Mouse (Mus musculus) left cerebral cortex, adult 2 months (tissue): ENCODE results near the gene Evl. TPM values are rescaled to one million over a fixed set of nuclear protein-coding genes. Genes with fewer than 3 reads are reported as not detected.
A peak's percentile ranks its signal among the peaks of the same experiment; 100 is the strongest.
"Not testable (repeated sequence)": the region's sequence is repeated elsewhere in the genome, so short reads cannot be mapped to it uniquely, and the experiment has no call there.

Source experiments
- DNase-seq, 2 experiments: peaks; one replicate each; pipeline ENCODE4 v3.0.0; 2021 to 2022; ENCODE audit warnings: low spot score in 2 of 2, mixed read lengths in 1 of 2; ENCODE audit errors: extremely low spot score in 1 of 2
- H3K27ac ChIP-seq: fragments of 200-600 bp; 2 replicates; pipeline ENCODE4 v1.8.1; 2022
- H3K4me3 ChIP-seq: fragments of 200-600 bp; 2 replicates; pipeline ENCODE4 v1.8.1; 2022
- CTCF ChIP-seq: fragments of 200-600 bp; IDR thresholded peaks from 2 replicates; pipeline ENCODE4 v1.8.1; 2022; ENCODE audit warnings: antibody characterized with exemption, mild to moderate bottlenecking, moderate library complexity
- intact Hi-C: fragments of 180-260 bp; cut with DNase I; formaldehyde crosslinking; loops from one replicate; pipeline ENCODE4 v1.15.1; 2025
- long read RNA-seq, 2 experiments: library from polyadenylated mRNA; stranded (forward); transcript quantifications; one replicate each; pipeline ENCODE4 v2.0.0; 2021; ENCODE audit warnings: borderline mapping rate in 2 of 2
- total RNA-seq, 2 experiments: library from RNA; stranded (reverse); gene quantifications; 2 replicates each; pipeline ENCODE4 v1.2.3; 2021

The Evl gene
- total RNA-seq, result 100 to 1,000 TPM; 242 to 249 TPM
- long read RNA-seq, experiment 1, transcript Evl-201 (14 exons, 2,180 nt), result minor isoform, 14 of 180 reads
- long read RNA-seq, experiment 1, transcript Evl-202 (13 exons, 2,121 nt), result major isoform, 124 of 180 reads
- long read RNA-seq, experiment 1, transcript Evl-203 (13 exons, 1,870 nt), result minor isoform, 7 of 180 reads
- long read RNA-seq, experiment 1, partial matches to known transcripts, result 13 of 180 reads
- long read RNA-seq, experiment 1, other reads (novel, unspliced or antisense), result 22 of 180 reads
- long read RNA-seq, experiment 2, transcript Evl-202 (13 exons, 2,121 nt), result major isoform, 99 of 145 reads
- long read RNA-seq, experiment 2, transcript Evl-203 (13 exons, 1,870 nt), result minor isoform, 7 of 145 reads
- long read RNA-seq, experiment 2, transcript Evl-201 (14 exons, 2,180 nt), result minor isoform, 8 of 145 reads
- long read RNA-seq, experiment 2, partial matches to known transcripts, result 13 of 145 reads
- long read RNA-seq, experiment 2, other reads (novel, unspliced or antisense), result 18 of 145 reads

DNA sequence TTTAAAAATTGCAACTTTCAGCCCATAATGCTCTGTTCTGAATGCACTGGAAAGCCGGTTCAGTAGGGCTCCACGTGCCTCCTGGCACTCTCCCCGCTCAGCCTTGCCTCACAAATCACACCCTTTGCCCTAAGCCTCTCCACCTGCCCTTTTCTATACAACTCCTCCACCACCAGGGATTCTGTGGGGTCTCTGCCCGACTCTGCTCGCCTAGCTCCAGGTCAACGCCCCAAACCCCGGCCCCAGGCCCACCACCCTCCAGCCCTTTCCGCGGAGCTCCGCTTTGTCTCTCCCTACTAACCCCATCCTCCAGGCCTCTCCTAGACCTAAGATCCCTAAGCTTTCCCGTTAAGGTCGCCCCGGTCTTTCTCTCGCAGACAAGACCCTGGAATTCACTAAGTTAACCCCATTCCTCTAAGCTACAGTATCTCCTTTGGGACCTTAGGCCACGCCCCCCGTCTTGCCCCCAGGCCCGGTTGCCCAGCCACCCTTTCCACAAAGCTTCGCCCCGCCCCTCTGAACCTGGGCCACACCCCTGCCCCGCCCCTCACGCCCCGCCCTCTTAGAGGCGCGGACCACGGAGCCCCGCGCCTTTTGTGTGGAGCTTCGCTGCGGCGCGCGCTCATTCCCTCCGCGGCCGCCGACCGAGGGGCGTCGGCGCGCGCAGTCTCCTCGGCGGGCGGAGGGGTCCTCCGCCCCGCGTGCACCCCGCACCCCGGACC, at the start of gene Evl:
Gene Evl, plus strand, starts transcription at position 601 of the 722 bp plus-strand sequence.
- intact Hi-C loops, result loop anchor here (2.0 kb wide), 3 partner anchors 53 to 205 kb away; no protein-coding TSS in a partner anchor
- Histone ChIP-seq H3K4me3 (peak within 1 kb of the TSS; percentile 83), H3K27ac (peak within 1 kb of the TSS; percentile 83)
- DNase-seq, result peak; percentile 78 to 80
- no peak for TF ChIP-seq CTCF

GRCm38 (mm10) chr12:108505846-108506245, 48.7 kb upstream of the Evl start:
- DNase-seq, result no peak
- no peak overlapping the region for H3K4me3 ChIP-seq
- intact Hi-C loops, result no loop called here
- no peak overlapping the region for H3K27ac ChIP-seq
- TF ChIP-seq CTCF, result no peak

- intact Hi-C loops, H3K27ac ChIP-seq, H3K4me3 ChIP-seq, DNase-seq: not testable (repeated sequence)
These were observed 47.5 kb upstream of the Evl start for GRCm38 (mm10) chr12:108507046-108507445.

GRCm38 (mm10) chr12:108510571-108510970, 43.9 kb upstream of the Evl start:
- intact Hi-C loops, result no loop called here
- Histone ChIP-seq H3K27ac (peak overlapping the region; percentile 81), H3K4me3 (no peak overlapping the region)
- DNase-seq, result no peak
- TF ChIP-seq CTCF, result no peak

GRCm38 (mm10) chr12:108511009-108511408, 43.5 kb upstream of the Evl start:
- peak; percentile 76 for TF ChIP-seq CTCF
- no peak for DNase-seq
- no peak overlapping the region for H3K4me3 ChIP-seq
- H3K27ac ChIP-seq, result peak overlapping the region; percentile 81
- intact Hi-C loops, result no loop called here

DNA sequence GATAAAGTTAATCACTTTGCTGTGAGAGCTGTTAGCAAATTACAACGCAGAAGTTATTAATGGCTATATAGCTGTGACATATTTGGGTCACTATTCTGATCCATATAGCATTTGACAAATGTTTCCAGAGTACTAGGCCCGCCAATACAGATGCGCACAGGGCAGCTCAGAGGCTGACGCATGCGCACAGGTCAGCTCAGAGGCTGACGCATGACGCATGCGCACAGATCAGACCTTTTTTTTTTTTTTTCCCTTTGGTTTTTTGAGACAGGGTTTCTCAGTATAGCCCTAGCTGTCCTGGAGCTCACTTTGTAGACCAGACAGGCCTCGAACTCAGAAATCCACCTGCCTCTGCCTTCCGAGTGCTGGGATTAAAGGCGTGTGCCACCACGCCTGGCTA, 39.1 kb upstream of the Evl start:
- no peak for DNase-seq
- intact Hi-C loops, result no loop called here
- no peak for TF ChIP-seq CTCF
- Histone ChIP-seq H3K4me3 (no peak overlapping the region), H3K27ac (no peak overlapping the region)

DNA sequence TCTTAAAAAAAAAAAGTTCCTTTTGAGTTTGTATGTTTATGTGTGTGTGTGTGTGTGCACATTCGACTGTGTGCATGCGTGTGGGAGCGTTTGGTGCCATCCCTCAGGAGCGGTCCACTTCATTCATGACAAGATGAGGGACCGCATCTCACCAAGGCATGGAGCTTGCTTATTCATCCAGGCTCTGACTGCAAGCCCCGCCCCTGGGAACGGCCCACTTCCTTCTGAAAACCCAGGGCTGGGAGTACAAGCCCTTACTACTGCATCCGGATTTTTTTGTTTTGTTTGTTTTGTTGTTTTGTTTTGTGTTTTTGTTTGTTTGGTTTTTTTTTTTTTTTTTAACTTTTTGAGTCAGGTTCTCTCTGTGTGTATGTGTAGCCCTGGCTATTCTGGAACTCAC, 35.1 kb upstream of the Evl start:
- no peak for TF ChIP-seq CTCF
- intact Hi-C loops, result no loop called here

DNA sequence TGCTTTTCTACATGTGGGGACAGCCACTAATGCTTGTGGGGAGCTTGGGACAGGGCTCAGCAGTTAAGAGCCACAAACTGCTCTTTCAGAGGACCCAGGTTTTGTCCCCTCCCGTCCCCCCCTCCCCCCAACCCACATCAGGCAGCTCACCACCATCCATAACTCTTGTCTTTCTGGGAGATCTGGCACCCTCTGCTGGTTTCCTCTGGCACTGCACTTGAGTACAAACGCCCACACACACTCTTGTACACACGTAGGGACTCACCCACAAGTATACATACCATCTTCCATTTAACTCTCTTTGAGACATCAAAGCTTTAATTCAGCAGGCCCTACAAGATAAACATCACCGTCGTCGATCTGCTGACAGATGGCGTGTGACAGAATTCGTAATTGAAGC, 25.3 kb upstream of the Evl start:
- intact Hi-C loops, result no loop called here
- peak; percentile 71 for TF ChIP-seq CTCF
- DNase-seq, result peak; percentile 64 to 73
- no peak overlapping the region; the same call in 1 of the 2 replicates for H3K27ac ChIP-seq
- H3K4me3 ChIP-seq, result no peak overlapping the region

More for the DNA sequence above, 35.1 kb upstream of the Evl start:
- Histone ChIP-seq H3K4me3 (no peak overlapping the region), H3K27ac (no peak overlapping the region)
- no peak for DNase-seq

DNA sequence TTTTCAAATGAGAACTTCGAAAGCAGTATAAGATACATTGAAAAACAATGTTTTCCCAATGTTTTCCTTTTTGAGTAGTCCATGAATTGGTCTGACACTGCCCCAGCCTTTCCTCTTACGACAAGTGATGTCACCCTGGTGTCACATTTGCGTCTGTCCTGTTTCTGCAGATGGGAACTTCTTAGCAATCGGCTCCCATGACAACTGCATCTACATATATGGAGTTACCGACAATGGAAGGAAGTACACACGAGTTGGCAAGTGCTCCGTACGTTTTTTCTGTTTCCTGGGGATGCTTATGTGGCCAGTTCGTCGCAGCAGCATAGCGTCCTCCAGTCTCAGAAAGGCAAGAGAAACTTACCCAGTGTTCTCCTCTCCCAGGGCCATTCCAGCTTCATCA, 20.0 kb upstream of the Evl start:
- intact Hi-C loops, result loop anchor here (10.0 kb wide), 1 partner anchor 320 kb away; no protein-coding TSS in a partner anchor
- Histone ChIP-seq H3K27ac (no peak overlapping the region), H3K4me3 (no peak overlapping the region)
- DNase-seq, result no peak
- no peak for TF ChIP-seq CTCF

- no peak for DNase-seq
- TF ChIP-seq CTCF, result peak; percentile 71
- intact Hi-C loops, result loop anchor here (10.0 kb wide), 1 partner anchor 322 kb away; no protein-coding TSS in a partner anchor
- H3K4me3 ChIP-seq, result no peak overlapping the region
- no peak overlapping the region for H3K27ac ChIP-seq
These were observed 18.1 kb upstream of the Evl start for GRCm38 (mm10) chr12:108536461-108536860.

DNA sequence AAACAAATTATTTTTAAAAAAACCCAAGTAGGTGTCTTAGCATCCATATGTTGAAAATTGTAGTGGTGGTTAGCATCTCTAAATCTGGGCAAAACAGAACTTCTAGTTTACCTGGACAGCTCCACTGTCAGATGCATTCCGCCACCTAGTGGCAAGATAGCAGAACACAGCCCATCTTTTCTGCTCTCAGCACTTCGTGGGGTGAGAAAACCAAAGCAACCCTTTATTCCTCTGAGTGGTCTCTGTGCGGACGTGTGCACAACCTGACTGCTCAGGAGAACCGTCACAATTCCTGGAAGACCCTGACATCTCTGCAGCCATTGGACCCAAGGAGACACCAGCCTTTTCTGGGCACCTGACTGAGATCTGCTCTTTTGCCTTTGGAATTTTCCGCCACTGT, 13.4 kb upstream of the Evl start:
- peak; percentile 88 for TF ChIP-seq CTCF
- Histone ChIP-seq H3K27ac (no peak overlapping the region), H3K4me3 (no peak overlapping the region)
- DNase-seq, result peak in 1 of 2 experiments; percentile 63
- intact Hi-C loops, result no loop called here
